Comparison of ENCODE assay signal across 23 mouse cellular contexts in genomic region chr8:83888409-83888808, GRCm38 (mm10). TPM values are rescaled to one million over a fixed set of nuclear protein-coding genes. Genes with fewer than 3 reads are reported as not detected.
DNase-seq lines count a peak whose midpoint lies in the region; ATAC-seq and TF ChIP-seq lines count a peak whose summit lies in the region.
"Had no signal": no experiment of that assay in that cellular context is flagged by ENCODE, and none has a peak within 500 bp of the region (broad histone marks: within the 10 kb centered on the region; RNA-seq: fewer than 3 reads in every experiment).

No protein-coding gene starts in this region.

- no peak overlapping the region for H3K4me2 ChIP-seq in hindbrain, embryonic 15.5 days
- H3K4me2 ChIP-seq in hindbrain, embryonic 11.5 days (replicated peaks; ENCODE audit: low read depth, low read length) = no peak overlapping the region
- H3K4me2 ChIP-seq in neural tube, embryonic 13.5 days = no peak overlapping the region
- H3K4me2 ChIP-seq: heart, embryonic 13.5 days; midbrain, embryonic 15.5 days had no signal

- H3K9me3 ChIP-seq in hindbrain, embryonic 15.5 days = no peaks in the 10 kb centered on the region
- H3K9me3 ChIP-seq in hindbrain, embryonic 11.5 days (ENCODE audit: control insufficient read depth, low read length) = no peaks in the 10 kb centered on the region
- H3K9me3 ChIP-seq in neural tube, embryonic 13.5 days = no peaks in the 10 kb centered on the region
- H3K9me3 ChIP-seq: heart, embryonic 13.5 days; midbrain, embryonic 15.5 days had no signal

- WGBS in cerebellum, adult 2 months = 33% methylated on average over 2 of the region's 2 CpGs
- WGBS in hindbrain, embryonic 15.5 days = 51% methylated on average over 2 of the region's 2 CpGs
- WGBS in hindbrain, embryonic 11.5 days = 81% methylated on average over 2 of the region's 2 CpGs
- WGBS in neural tube, embryonic 13.5 days = 52% methylated on average over 2 of the region's 2 CpGs

- TF ChIP-seq POLR2A in cerebellum, adult 2 months (IDR thresholded peaks at IDR 0.05; ENCODE audit: borderline replicate concordance, insufficient read depth, low read length) = no peak

- DNase-seq in cerebellum, postnatal 14 days = peak; percentile 47 to 51
- no peak for DNase-seq in cerebellum, adult 2 months
- no peak for DNase-seq in hindbrain, embryonic 11.5 days (ENCODE audit: low spot score)
- DNase-seq in neural tube, embryonic 10.5 days (ENCODE audit: extremely low spot score, low spot score) = no peak
- DNase-seq in frontal cortex, postnatal 36 days (ENCODE audit: low spot score in 2 of 2) = no peak
- DNase-seq: adrenal gland, postnatal 14 days; cerebellum, adult 11 months; gastrocnemius, postnatal 36 days; heart, adult 2 months; heart, postnatal 14 days; kidney, adult 18-20 months; kidney, postnatal 4 days; left cerebral cortex, postnatal 4 days; lung, postnatal 4 days; right cerebral cortex, postnatal 14 days had no signal

- H3K36me3 ChIP-seq in hindbrain, embryonic 15.5 days = no peaks in the 10 kb centered on the region
- no peaks in the 10 kb centered on the region for H3K36me3 ChIP-seq in hindbrain, embryonic 11.5 days (ENCODE audit: control insufficient read depth, insufficient read depth, low read length)
- no peaks in the 10 kb centered on the region for H3K36me3 ChIP-seq in neural tube, embryonic 13.5 days
- H3K36me3 ChIP-seq: heart, embryonic 13.5 days; midbrain, embryonic 15.5 days had no signal

- H3K27me3 ChIP-seq in cerebellum, adult 2 months (ENCODE audit: control insufficient read depth, insufficient read depth, low read length) = no peaks in the 10 kb centered on the region
- no peaks in the 10 kb centered on the region for H3K27me3 ChIP-seq in hindbrain, embryonic 15.5 days
- no peaks in the 10 kb centered on the region for H3K27me3 ChIP-seq in hindbrain, embryonic 11.5 days (ENCODE audit: control insufficient read depth, insufficient read depth, low read length)
- peaks cover 11% of the 10 kb centered on the region for H3K27me3 ChIP-seq in neural tube, embryonic 13.5 days
- H3K27me3 ChIP-seq: midbrain, embryonic 15.5 days had no signal

- H3K4me1 ChIP-seq in cerebellum, adult 2 months (ENCODE audit: control insufficient read depth, insufficient read depth, low read length) = no peaks in the 10 kb centered on the region; the same call in 1 of the 2 replicates
- no peaks in the 10 kb centered on the region for H3K4me1 ChIP-seq in hindbrain, embryonic 15.5 days (replicated peaks)
- H3K4me1 ChIP-seq in hindbrain, embryonic 11.5 days (replicated peaks; ENCODE audit: control insufficient read depth, insufficient read depth, low read length) = no peaks in the 10 kb centered on the region
- H3K4me1 ChIP-seq in neural tube, embryonic 13.5 days (replicated peaks) = no peaks in the 10 kb centered on the region
- H3K4me1 ChIP-seq: heart, embryonic 13.5 days; midbrain, embryonic 15.5 days had no signal

- H3K27ac ChIP-seq in cerebellum, adult 2 months (ENCODE audit: insufficient read depth, low read length) = no peak overlapping the region
- H3K27ac ChIP-seq in hindbrain, embryonic 15.5 days (replicated peaks) = no peak overlapping the region
- no peak overlapping the region for H3K27ac ChIP-seq in hindbrain, embryonic 11.5 days (ENCODE audit: low read depth, low read length)
- peak overlapping the region; percentile 46 for H3K27ac ChIP-seq in neural tube, embryonic 13.5 days (replicated peaks)
- H3K27ac ChIP-seq: heart, adult 2 months; heart, embryonic 13.5 days; left cerebral cortex, adult 2 months; midbrain, embryonic 15.5 days; stomach, postnatal 0 days had no signal

- no peak overlapping the region for H3K9ac ChIP-seq in hindbrain, embryonic 15.5 days
- no peak overlapping the region for H3K9ac ChIP-seq in hindbrain, embryonic 11.5 days (ENCODE audit: low read depth, low read length)
- H3K9ac ChIP-seq in neural tube, embryonic 13.5 days = no peak overlapping the region; the same call in 1 of the 2 replicates
- H3K9ac ChIP-seq: heart, embryonic 13.5 days; midbrain, embryonic 15.5 days had no signal

- no peak for TF ChIP-seq CTCF in cerebellum, adult 2 months (IDR thresholded peaks at IDR 0.05; ENCODE audit: borderline replicate concordance, insufficient read depth, low read depth, low read length)

- H3K4me3 ChIP-seq in cerebellum, adult 2 months (replicated peaks; ENCODE audit: insufficient read depth, low read depth, low read length) = no peak overlapping the region
- H3K4me3 ChIP-seq in hindbrain, embryonic 15.5 days = no peak overlapping the region
- no peak overlapping the region for H3K4me3 ChIP-seq in hindbrain, embryonic 11.5 days (ENCODE audit: low read depth, low read length)
- no peak overlapping the region for H3K4me3 ChIP-seq in neural tube, embryonic 13.5 days
- H3K4me3 ChIP-seq: heart, adult 2 months; heart, embryonic 13.5 days; left cerebral cortex, adult 2 months; midbrain, embryonic 15.5 days; myocyte had no signal

- peak; percentile 47; the same call in 1 of the 2 replicates for ATAC-seq in hindbrain, embryonic 15.5 days (ENCODE audit: low FRiP score, low read depth)
- no peak for ATAC-seq in hindbrain, embryonic 11.5 days (ENCODE audit: low FRiP score)
- peak; percentile 27; the same call in 1 of the 2 replicates for ATAC-seq in neural tube, embryonic 13.5 days (ENCODE audit: low read depth)
- ATAC-seq: CD4-positive, CD25-positive, alpha-beta regulatory T cell, adult 4 months; midbrain, embryonic 15.5 days had no signal

RNA-seq across cellular contexts. Expression of gene Adgrl1, which starts 11.5 kb away (rescaled TPM):
- polyA plus RNA-seq in cerebellum, adult 2 months (2012; rRNA removed) = 164 and 184 TPM in 2 replicates
- 56.8 and 62.0 TPM in 2 replicates for polyA plus RNA-seq in hindbrain, embryonic 15.5 days (2015; fragmentation: Nextera tagmentation; extraction: Ambion mirVana)
- polyA plus RNA-seq in hindbrain, embryonic 11.5 days (2014; fragmentation: Nextera tagmentation; extraction: Ambion mirVana) = 19.9 and 23.7 TPM in 2 replicates
- polyA plus RNA-seq in neural tube, embryonic 13.5 days (2015; fragmentation: Nextera tagmentation; extraction: Ambion mirVana) = 40.0 and 40.1 TPM in 2 replicates

Comparison
In these comparisons a context has a peak if more than half of its experiments do, and no peak if none do; other contexts are left out.
1. DNase-seq: peak in cerebellum, postnatal 14 days (2 of 2); none in cerebellum, adult 2 months (0 of 2), hindbrain, embryonic 11.5 days (single experiment), neural tube, embryonic 10.5 days (single experiment) and frontal cortex, postnatal 36 days (0 of 2).